ENCODE assay signal across 8 mouse cellular contexts in the genomic region with DNA sequence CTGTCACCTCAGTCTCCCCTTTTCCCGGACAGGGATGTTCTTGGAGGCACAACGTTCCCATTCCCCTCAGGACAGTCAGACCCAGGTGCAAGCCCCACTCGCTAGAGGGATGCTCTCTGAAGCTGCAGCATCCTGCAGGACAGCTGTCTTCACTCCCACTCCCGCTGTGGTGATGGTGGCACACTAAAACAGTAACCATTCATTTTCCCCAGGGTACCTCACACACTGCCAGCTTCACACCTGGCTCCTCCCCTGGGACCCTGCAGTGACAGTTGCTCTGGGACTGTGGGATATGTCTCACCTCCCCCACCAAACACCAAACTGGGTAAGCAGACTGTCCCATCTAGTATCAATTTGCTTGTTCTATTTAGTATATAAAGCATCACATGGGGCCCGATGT. TPM values are rescaled to one million over a fixed set of nuclear protein-coding genes. Genes with fewer than 3 reads are reported as not detected.
DNase-seq lines count a peak whose midpoint lies in the region; ATAC-seq lines count a peak whose summit lies in the region.

No protein-coding gene starts in this region.

- H3K9ac ChIP-seq in forebrain, embryonic 12.5 days = peak overlapping the region; percentile 56
- H3K9ac ChIP-seq in liver, embryonic 12.5 days = peak overlapping the region; percentile 76

- peak overlapping the region; percentile 58 for H3K4me2 ChIP-seq in forebrain, embryonic 12.5 days
- H3K4me2 ChIP-seq in liver, embryonic 12.5 days = peak overlapping the region; percentile 94

- H3K4me3 ChIP-seq in forebrain, embryonic 12.5 days (replicated peaks) = peak overlapping the region; percentile 50
- H3K4me3 ChIP-seq in liver, embryonic 12.5 days = peak overlapping the region; percentile 76

- H3K4me1 ChIP-seq in forebrain, embryonic 12.5 days = peaks cover 18% of the 10 kb centered on the region
- H3K4me1 ChIP-seq in liver, embryonic 12.5 days = peaks cover 25% of the 10 kb centered on the region

- H3K27ac ChIP-seq in forebrain, embryonic 12.5 days = no peak overlapping the region
- peak overlapping the region; percentile 91 for H3K27ac ChIP-seq in liver, embryonic 12.5 days

- peak; percentile 57 for DNase-seq in cerebellum, adult 9-11 months
- no peak for DNase-seq in cerebellum, adult 11 months
- peak; percentile 6 for DNase-seq in 3T3-L1 (ENCODE audit: low read depth, low spot score)
- no peak for DNase-seq in urinary bladder, postnatal 36 days (ENCODE audit: low spot score in 2 of 2)
- DNase-seq in right cerebral cortex, adult 2 months (ENCODE audit: low spot score in 2 of 2) = no peak
- DNase-seq in layer of hippocampus, postnatal 14 days (ENCODE audit: low spot score in 2 of 2) = no peak

- H3K9me3 ChIP-seq in forebrain, embryonic 12.5 days = no peaks in the 10 kb centered on the region
- H3K9me3 ChIP-seq in liver, embryonic 12.5 days (replicated peaks) = no peaks in the 10 kb centered on the region

- no peaks in the 10 kb centered on the region for H3K27me3 ChIP-seq in forebrain, embryonic 12.5 days
- no peaks in the 10 kb centered on the region for H3K27me3 ChIP-seq in liver, embryonic 12.5 days (replicated peaks)

- H3K36me3 ChIP-seq in forebrain, embryonic 12.5 days (replicated peaks) = peaks cover 36% of the 10 kb centered on the region
- H3K36me3 ChIP-seq in liver, embryonic 12.5 days = peaks cover 72% of the 10 kb centered on the region

- 36% methylated on average over 5 of the region's 5 CpGs for WGBS in forebrain, embryonic 12.5 days
- 21% methylated on average over 5 of the region's 5 CpGs for WGBS in liver, embryonic 12.5 days (ENCODE audit: insufficient replicate concordance)

- ATAC-seq in forebrain, embryonic 12.5 days (ENCODE audit: low FRiP score) = no peak
- ATAC-seq in liver, embryonic 12.5 days = no peak

RNA-seq across cellular contexts. Expression of gene Pold1, which starts 0.9 kb away (rescaled TPM):
- polyA plus RNA-seq in forebrain, embryonic 12.5 days (2016; fragmentation: Nextera tagmentation; extraction: Ambion mirVana) = 111 and 126 TPM in 2 replicates
- polyA plus RNA-seq in liver, embryonic 12.5 days (2016; fragmentation: Nextera tagmentation; extraction: Ambion mirVana) = 94.2 and 94.3 TPM in 2 replicates
- total RNA-seq in layer of hippocampus, postnatal 14 days (2021) = 1 to 10 TPM; 5.8 to 8.8 TPM

RNA-seq across cellular contexts. Expression of gene Nr1h2, which starts 6.0 kb away (rescaled TPM):
- 72.7 and 73.5 TPM in 2 replicates for polyA plus RNA-seq in forebrain, embryonic 12.5 days (2016; fragmentation: Nextera tagmentation; extraction: Ambion mirVana)
- polyA plus RNA-seq in liver, embryonic 12.5 days (2016; fragmentation: Nextera tagmentation; extraction: Ambion mirVana) = 51.9 and 54.1 TPM in 2 replicates
- total RNA-seq in layer of hippocampus, postnatal 14 days (2021) = 10 to 100 TPM; 58.7 to 63.2 TPM

RNA-seq across cellular contexts. Expression of gene Spib, which starts 15.9 kb away (rescaled TPM):
- polyA plus RNA-seq in forebrain, embryonic 12.5 days (2016; fragmentation: Nextera tagmentation; extraction: Ambion mirVana) = not detected in 2 replicates
- 0.08 TPM in 1 of 2 replicates, not detected in the other for polyA plus RNA-seq in liver, embryonic 12.5 days (2016; fragmentation: Nextera tagmentation; extraction: Ambion mirVana)
- total RNA-seq in layer of hippocampus, postnatal 14 days (2021) = not detected

RNA-seq across cellular contexts. Expression of gene Mybpc2, which starts 23.3 kb away (rescaled TPM):
- polyA plus RNA-seq in forebrain, embryonic 12.5 days (2016; fragmentation: Nextera tagmentation; extraction: Ambion mirVana) = 0.13 and 0.17 TPM in 2 replicates
- polyA plus RNA-seq in liver, embryonic 12.5 days (2016; fragmentation: Nextera tagmentation; extraction: Ambion mirVana) = not detected in 2 replicates
- total RNA-seq in layer of hippocampus, postnatal 14 days (2021) = under 1 TPM in 1 of 2 experiments, not detected in 1; 0.10 TPM

RNA-seq across cellular contexts. Expression of gene Napsa, which starts 24.5 kb away (rescaled TPM):
- 0.38 and 0.51 TPM in 2 replicates for polyA plus RNA-seq in forebrain, embryonic 12.5 days (2016; fragmentation: Nextera tagmentation; extraction: Ambion mirVana)
- 2.5 and 3.1 TPM in 2 replicates for polyA plus RNA-seq in liver, embryonic 12.5 days (2016; fragmentation: Nextera tagmentation; extraction: Ambion mirVana)
- total RNA-seq in layer of hippocampus, postnatal 14 days (2021) = under 1 TPM in 1 of 2 experiments, not detected in 1; 0.30 TPM

Comparison
In these comparisons a context has a peak if more than half of its experiments do, and no peak if none do; other contexts are left out.
1. DNase-seq: peak in cerebellum, adult 9-11 months (single experiment) and 3T3-L1 (single experiment); none in cerebellum, adult 11 months (single experiment), urinary bladder, postnatal 36 days (0 of 2), right cerebral cortex, adult 2 months (0 of 2) and layer of hippocampus, postnatal 14 days (0 of 2).